Mouse (Mus musculus): ENCODE data around the gene Rab22a. TPM values are rescaled to one million over a fixed set of nuclear protein-coding genes. Genes with fewer than 3 reads are reported as not detected.
A peak's percentile ranks its signal among the peaks of the same experiment; 100 is the strongest.

Rab22a gene
- polyA plus RNA-seq, 1 experiment from 2014 or later = 14.5 TPM

DNA sequence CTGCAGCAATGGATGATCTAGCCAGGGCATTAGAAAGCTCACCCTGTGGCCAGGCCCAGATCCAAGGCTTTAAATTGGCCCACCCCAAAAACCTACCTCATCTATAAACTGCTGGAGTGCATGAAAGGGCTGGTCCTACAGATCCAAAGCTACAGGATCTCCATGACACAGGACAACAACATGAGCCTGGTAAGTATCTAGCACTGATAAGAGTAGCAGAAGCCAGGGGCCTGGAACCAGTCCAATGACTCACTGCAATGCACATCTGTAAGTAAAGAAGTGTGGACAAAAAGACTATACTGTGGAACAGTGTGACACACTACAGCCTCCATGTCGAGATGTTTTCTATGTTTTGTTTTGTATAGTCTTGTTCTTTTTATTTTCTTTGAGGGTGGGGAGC is 13.9 kb downstream of the Rab22a start:
- ATAC-seq (ENCODE audit: low read depth) = peak; percentile 73
- H3K9ac ChIP-seq = no peak overlapping the region
- H3K4me2 ChIP-seq = no peak overlapping the region
- H3K27me3 ChIP-seq = no peaks in the 10 kb centered on the region
- H3K4me1 ChIP-seq (replicated peaks) = peaks cover 44% of the 10 kb centered on the region
- H3K9me3 ChIP-seq (replicated peaks) = no peaks in the 10 kb centered on the region
- 74% methylated on average over 1 of the region's 1 CpGs for WGBS (ENCODE audit: insufficient replicate concordance)
- H3K4me3 ChIP-seq (replicated peaks) = no peak overlapping the region
- peak overlapping the region; percentile 30; the same call in 1 of the 2 replicates for H3K27ac ChIP-seq
- DNase-seq = peak; percentile 8
- peaks cover 28% of the 10 kb centered on the region for H3K36me3 ChIP-seq

DNA sequence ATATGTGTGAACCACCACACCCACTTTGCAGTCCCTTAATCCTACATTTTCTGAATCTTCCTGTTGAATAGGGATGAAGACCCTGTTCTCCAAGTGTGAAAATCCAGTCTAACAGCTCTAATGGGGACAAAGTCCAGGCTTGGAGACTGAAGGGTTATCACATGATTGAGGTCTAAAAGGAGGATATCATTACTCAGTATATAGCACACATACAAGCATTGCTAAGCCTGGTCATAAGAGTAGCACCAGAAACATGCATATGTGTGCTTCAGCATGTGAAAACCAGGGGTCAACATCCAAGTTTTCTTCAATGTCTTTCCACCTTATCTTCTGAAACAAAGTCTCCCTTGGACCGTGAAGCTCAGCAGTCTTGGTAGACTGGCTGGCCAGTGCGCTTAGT is 19.0 kb downstream of the Rab22a start:
- ATAC-seq (ENCODE audit: low read depth) = no peak
- Histone ChIP-seq H3K4me1 (replicated peaks) (peaks cover 27% of the 10 kb centered on the region), H3K4me2 (no peak overlapping the region), H3K9me3 (replicated peaks) (no peaks in the 10 kb centered on the region), H3K27ac (no peak overlapping the region), H3K27me3 (no peaks in the 10 kb centered on the region), H3K4me3 (replicated peaks) (no peak overlapping the region), H3K9ac (no peak overlapping the region), H3K36me3 (peaks cover 26% of the 10 kb centered on the region)
- WGBS (ENCODE audit: insufficient replicate concordance) = 83% methylated on average over 2 of the region's 2 CpGs
- DNase-seq = no peak

DNA sequence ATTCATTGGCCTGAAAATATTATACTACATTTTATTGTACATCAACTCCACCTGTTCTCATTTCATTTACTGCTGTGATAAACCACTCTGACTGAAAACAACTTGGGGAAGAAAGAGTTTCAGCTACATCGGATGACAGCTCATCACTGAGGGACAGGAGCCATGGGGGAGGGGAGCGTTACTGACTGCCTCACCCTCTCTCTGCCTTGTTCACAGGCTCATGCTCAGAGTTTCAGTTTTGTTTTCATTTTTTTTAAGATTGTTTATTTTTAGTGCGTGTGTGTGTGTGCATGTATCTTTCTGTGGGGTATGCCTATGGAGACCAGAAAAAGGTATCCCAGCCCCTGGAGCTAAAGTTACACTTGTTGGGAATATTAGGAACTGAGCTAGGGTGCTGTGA is 19.7 kb downstream of the Rab22a start:
- 48% methylated on average over 3 of the region's 3 CpGs for WGBS (ENCODE audit: insufficient replicate concordance)
- Histone ChIP-seq H3K4me1 (replicated peaks) (peaks cover 25% of the 10 kb centered on the region), H3K36me3 (peaks cover 25% of the 10 kb centered on the region), H3K4me2 (no peak overlapping the region), H3K4me3 (replicated peaks) (no peak overlapping the region), H3K9me3 (replicated peaks) (no peaks in the 10 kb centered on the region), H3K27ac (no peak overlapping the region), H3K27me3 (no peaks in the 10 kb centered on the region), H3K9ac (no peak overlapping the region)
- no peak for ATAC-seq (ENCODE audit: low read depth)
- no peak for DNase-seq

DNA sequence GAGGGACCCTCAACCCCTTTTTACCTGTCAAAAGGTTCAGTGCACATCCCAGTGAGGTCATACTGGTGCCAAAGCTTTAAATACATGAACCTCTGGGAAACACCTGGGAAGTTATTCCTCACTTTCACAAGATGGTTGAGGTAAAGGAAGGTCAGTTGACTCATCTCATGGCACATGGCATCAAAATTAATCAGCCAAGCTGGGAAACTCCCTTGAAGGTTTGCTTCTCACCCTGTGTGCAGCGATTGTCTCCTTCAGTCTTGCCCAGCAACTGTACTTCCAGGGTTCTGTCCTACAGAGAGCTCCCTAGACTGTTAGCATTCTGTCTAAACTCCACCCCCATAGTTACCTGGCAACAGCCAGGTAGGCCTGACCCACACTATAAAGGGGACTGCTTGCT is 20.6 kb downstream of the Rab22a start:
- Histone ChIP-seq H3K4me2 (no peak overlapping the region), H3K9ac (no peak overlapping the region), H3K9me3 (replicated peaks) (no peaks in the 10 kb centered on the region), H3K27ac (no peak overlapping the region), H3K36me3 (peaks cover 16% of the 10 kb centered on the region), H3K27me3 (no peaks in the 10 kb centered on the region), H3K4me3 (replicated peaks) (no peak overlapping the region), H3K4me1 (replicated peaks) (peaks cover 25% of the 10 kb centered on the region)
- 81% methylated on average over 1 of the region's 1 CpGs for WGBS (ENCODE audit: insufficient replicate concordance)
- ATAC-seq (ENCODE audit: low read depth) (no peak), DNase-seq (no peak)

DNA sequence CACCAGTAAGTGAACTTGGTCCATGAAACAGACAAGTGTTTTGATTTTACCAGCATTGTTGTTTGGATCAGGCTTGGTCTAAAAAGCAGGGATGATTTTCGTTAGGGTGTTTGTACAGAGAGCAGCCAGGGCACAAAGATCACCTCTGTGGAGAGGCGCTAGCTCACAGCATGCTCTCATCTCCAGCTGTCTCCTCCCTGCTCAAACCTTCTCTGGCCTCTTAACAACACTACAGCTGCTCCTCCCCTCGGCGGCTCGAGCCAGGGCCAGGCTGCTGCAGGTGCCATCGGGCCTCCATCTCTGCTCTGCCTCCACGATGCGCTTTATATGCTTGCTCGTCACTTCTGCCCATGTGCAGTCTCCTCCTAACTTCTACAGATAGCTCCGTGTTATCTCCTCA is 23.2 kb downstream of the Rab22a start:
- Histone ChIP-seq H3K9ac (no peak overlapping the region), H3K4me2 (no peak overlapping the region), H3K27me3 (no peaks in the 10 kb centered on the region), H3K4me3 (replicated peaks) (no peak overlapping the region), H3K9me3 (replicated peaks) (no peaks in the 10 kb centered on the region), H3K27ac (no peak overlapping the region), H3K36me3 (peaks cover 8% of the 10 kb centered on the region), H3K4me1 (replicated peaks) (peaks cover 28% of the 10 kb centered on the region)
- WGBS (ENCODE audit: insufficient replicate concordance) = 55% methylated on average over 10 of the region's 10 CpGs
- DNase-seq = no peak
- peak; percentile 49 for ATAC-seq (ENCODE audit: low read depth)

DNA sequence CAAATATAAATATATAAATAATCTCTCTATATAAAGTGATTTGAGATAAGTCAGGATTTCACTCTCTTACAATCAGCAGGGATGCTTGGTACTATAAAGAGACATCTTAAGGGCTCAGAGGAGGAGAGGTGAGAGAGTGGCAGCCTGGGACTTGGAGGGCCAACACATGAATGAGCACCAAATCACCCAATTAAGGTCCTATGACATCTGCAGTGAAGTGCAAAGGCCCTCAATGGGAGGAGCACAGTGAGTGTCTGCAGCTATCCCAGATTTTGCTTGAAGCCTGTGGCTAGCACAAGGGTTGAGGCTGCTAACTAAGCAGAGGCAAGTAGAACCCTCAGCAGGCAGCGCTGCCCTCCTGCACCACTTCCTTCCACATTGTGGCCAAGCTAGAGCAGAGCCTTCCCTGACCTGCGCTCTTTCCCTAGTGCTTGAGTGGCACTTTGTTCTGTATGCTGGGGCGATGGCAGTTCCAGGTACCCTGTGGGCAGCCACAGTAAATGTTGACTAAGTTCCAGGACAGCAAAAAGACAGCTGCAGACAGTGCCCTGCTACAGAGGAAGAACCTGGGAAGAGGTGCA is 26.3 kb downstream of the Rab22a start:
- 51% methylated on average over 3 of the region's 3 CpGs for WGBS (ENCODE audit: insufficient replicate concordance)
- Histone ChIP-seq H3K27me3 (no peaks in the 10 kb centered on the region), H3K4me2 (no peak overlapping the region), H3K9ac (no peak overlapping the region), H3K4me1 (replicated peaks) (peaks cover 21% of the 10 kb centered on the region), H3K9me3 (replicated peaks) (no peaks in the 10 kb centered on the region), H3K36me3 (peaks cover 38% of the 10 kb centered on the region), H3K27ac (no peak overlapping the region), H3K4me3 (replicated peaks) (no peak overlapping the region)
- DNase-seq (no peak), ATAC-seq (ENCODE audit: low read depth) (no peak)

DNA sequence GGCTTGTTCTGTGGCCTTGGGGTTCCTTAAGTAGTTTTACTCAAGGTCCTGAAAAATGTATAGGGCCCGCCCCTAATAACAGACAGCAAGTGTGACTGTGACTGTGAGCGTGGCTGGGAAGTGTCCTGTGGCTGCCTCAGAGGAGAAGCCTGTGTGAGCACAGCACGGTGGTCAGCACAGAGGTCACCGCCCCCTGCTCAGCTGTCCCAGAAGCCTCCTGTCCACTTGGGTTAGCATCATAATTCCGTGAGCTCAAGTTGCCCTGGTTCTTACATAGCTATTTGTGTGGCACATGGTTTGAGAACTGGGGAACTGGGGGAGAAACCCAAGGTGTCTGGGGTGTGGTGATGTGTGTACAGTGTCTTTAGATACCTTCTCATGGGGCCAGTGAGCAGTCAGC is 27.8 kb downstream of the Rab22a start:
- Histone ChIP-seq H3K27me3 (no peaks in the 10 kb centered on the region), H3K36me3 (peaks cover 49% of the 10 kb centered on the region), H3K27ac (no peak overlapping the region), H3K4me1 (replicated peaks) (peaks cover 16% of the 10 kb centered on the region), H3K4me3 (replicated peaks) (no peak overlapping the region), H3K4me2 (no peak overlapping the region), H3K9ac (no peak overlapping the region), H3K9me3 (replicated peaks) (no peaks in the 10 kb centered on the region)
- DNase-seq (no peak), ATAC-seq (ENCODE audit: low read depth) (no peak)
- WGBS (ENCODE audit: insufficient replicate concordance) = 83% methylated on average over 5 of the region's 5 CpGs

DNA sequence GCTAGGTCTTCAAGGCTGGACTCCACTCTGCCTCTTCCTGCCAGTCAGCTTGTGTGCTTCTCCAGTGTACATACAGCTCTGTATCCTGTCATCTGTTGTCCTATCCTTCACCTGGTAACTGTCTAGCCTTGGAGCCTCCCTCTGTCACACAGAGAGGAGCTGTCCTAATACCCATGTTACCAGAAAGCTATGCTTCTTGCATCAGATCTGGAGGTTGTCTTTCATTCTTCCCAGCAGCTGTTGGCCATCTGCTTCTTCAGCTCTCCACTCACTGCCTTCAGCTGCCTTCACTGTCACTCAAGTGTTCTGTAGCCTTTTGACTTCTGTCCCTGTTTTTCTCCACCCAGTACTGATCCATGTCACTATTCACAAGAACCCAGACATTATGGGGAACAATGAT is 30.3 kb downstream of the Rab22a start:
- no peaks in the 10 kb centered on the region for H3K27me3 ChIP-seq
- H3K9ac ChIP-seq = no peak overlapping the region
- no peak overlapping the region for H3K4me3 ChIP-seq (replicated peaks)
- H3K36me3 ChIP-seq = peaks cover 53% of the 10 kb centered on the region
- H3K4me2 ChIP-seq = no peak overlapping the region
- H3K9me3 ChIP-seq (replicated peaks) = no peaks in the 10 kb centered on the region
- peaks cover 3% of the 10 kb centered on the region; the same call in 1 of the 2 replicates for H3K4me1 ChIP-seq (replicated peaks)
- ATAC-seq (ENCODE audit: low read depth) (no peak; the same call in 1 of the 2 replicates), DNase-seq (no peak)
- no peak overlapping the region for H3K27ac ChIP-seq

DNA sequence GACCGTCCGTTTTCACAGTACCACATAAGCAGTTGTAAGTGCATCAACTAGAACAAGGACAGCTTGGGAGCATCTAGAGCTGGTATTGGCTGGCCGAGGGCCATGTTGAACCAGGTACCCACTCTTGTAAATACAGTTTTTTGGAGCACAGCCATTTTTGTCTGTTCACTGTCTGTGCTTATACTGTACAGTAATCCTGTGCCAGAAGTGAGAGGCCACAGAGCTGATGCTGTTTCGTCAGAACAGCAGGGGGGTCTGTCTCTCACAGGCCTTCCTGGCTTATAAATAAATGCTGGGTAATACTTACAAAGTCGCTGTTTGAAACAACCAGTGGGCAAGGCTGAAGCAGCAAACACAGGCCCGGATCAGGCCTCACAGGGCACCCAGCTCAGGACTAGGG is 32.2 kb downstream of the Rab22a start:
- no peaks in the 10 kb centered on the region for H3K9me3 ChIP-seq (replicated peaks)
- WGBS (ENCODE audit: insufficient replicate concordance) = 83% methylated on average over 6 of the region's 6 CpGs
- H3K4me2 ChIP-seq = no peak overlapping the region
- no peaks in the 10 kb centered on the region for H3K27me3 ChIP-seq
- no peak overlapping the region for H3K4me3 ChIP-seq (replicated peaks)
- DNase-seq (no peak), ATAC-seq (ENCODE audit: low read depth) (no peak)
- H3K36me3 ChIP-seq = peaks cover 69% of the 10 kb centered on the region
- H3K4me1 ChIP-seq (replicated peaks) = no peaks in the 10 kb centered on the region; the same call in 1 of the 2 replicates
- H3K9ac ChIP-seq = no peak overlapping the region
- no peak overlapping the region for H3K27ac ChIP-seq

DNA sequence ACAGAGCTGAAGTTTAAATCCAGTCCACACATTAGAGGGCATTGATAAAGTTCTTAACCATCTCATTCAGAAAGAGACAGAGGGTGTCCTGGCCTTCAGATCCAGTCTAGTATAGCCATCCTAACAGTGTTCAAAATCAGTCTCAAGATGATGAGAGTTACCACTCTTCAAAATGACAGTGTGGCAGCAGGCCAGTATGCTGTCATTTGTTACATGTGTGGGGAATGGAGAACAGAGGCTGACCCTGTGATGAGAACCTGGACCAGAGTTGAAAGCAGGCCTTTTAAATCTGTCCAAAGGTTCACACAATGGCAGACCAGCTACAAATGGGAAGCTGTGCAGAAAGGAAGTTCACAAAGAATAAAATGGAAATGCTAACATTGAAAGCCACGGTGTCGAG is 33.1 kb downstream of the Rab22a start:
- H3K36me3 ChIP-seq = peaks cover 78% of the 10 kb centered on the region

DNA sequence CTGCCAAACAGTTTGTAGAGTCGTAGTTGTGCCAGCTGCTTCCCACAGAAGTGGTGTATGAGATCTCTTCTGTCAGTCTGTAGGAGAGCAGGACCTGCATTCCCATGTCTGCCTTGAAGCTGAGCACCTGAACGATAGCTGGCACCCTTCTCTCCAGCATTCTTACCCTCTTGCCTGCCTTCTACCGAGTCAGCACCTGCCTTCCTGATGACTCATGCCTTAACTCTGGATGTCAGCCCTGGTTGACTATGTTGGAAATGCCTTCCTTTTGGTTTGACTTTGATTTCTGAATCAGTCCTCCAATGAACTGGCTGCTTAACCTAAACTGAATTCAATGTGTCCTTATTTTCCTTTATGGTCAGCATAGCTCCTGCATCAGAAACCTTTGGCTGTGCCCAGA is 39.3 kb downstream of the Rab22a start:
- H3K9ac ChIP-seq = no peak overlapping the region
- DNase-seq (no peak), ATAC-seq (ENCODE audit: low read depth) (no peak)
- no peaks in the 10 kb centered on the region for H3K27me3 ChIP-seq
- H3K9me3 ChIP-seq (replicated peaks) = no peaks in the 10 kb centered on the region
- no peak overlapping the region for H3K4me3 ChIP-seq (replicated peaks)
- no peaks in the 10 kb centered on the region for H3K4me1 ChIP-seq (replicated peaks)
- H3K4me2 ChIP-seq = no peak overlapping the region
- WGBS (ENCODE audit: insufficient replicate concordance) = 74% methylated on average over 3 of the region's 3 CpGs
- H3K27ac ChIP-seq = no peak overlapping the region
- peaks cover 80% of the 10 kb centered on the region for H3K36me3 ChIP-seq

More for the DNA sequence above, 33.1 kb downstream of the Rab22a start:
- no peak overlapping the region for H3K4me2 ChIP-seq
- no peaks in the 10 kb centered on the region for H3K4me1 ChIP-seq (replicated peaks)
- WGBS (ENCODE audit: insufficient replicate concordance) = 86% methylated on average over 2 of the region's 2 CpGs
- H3K9me3 ChIP-seq (replicated peaks) = no peaks in the 10 kb centered on the region
- no peak for ATAC-seq (ENCODE audit: low read depth)
- no peak for DNase-seq
- H3K27me3 ChIP-seq = no peaks in the 10 kb centered on the region
- H3K4me3 ChIP-seq (replicated peaks) = no peak overlapping the region
- no peak overlapping the region for H3K27ac ChIP-seq
- H3K9ac ChIP-seq = no peak overlapping the region

DNA sequence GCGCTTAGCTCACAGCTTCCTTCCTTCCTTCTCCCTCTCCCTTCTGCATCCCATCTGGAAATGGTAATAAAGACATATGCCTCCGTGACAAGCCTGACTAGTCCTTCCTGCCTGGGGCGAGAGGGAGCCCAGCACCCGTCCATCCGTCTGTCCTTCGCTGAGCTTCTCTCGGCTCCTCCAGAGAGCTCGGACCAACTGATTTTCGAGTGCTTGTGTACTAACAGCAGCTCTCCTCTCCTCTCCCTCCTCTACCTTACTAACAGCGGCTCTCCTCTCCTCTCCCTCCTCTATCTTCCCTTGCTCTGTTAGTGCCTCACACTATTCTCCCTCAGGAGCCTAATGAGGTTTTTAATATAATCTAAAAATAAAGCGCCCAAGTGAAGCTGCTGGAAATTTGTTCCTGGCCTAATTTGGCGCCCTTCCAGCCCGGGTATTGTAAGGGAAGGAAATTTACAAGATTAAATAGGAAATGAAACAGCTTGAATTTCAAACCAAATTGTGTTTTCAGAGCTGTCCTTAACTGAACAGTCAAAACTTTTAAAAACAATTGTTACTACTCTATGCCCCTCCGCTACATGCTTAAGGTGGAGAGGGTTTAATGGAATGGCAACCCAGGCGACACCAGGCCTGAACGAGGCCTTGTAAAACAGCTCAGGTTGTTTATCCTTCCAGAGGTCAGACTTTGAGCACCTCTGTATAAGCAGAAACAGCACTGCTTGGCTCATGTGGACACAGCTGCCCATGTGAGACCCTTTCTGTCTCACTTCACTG is 42.7 kb downstream of the Rab22a start:
- Histone ChIP-seq H3K9ac (no peak overlapping the region), H3K4me2 (no peak overlapping the region), H3K27me3 (no peaks in the 10 kb centered on the region), H3K27ac (no peak overlapping the region), H3K9me3 (replicated peaks) (no peaks in the 10 kb centered on the region), H3K4me3 (replicated peaks) (no peak overlapping the region), H3K4me1 (replicated peaks) (no peaks in the 10 kb centered on the region), H3K36me3 (peaks cover 62% of the 10 kb centered on the region)
- ATAC-seq (ENCODE audit: low read depth) (no peak), DNase-seq (no peak)
- WGBS (ENCODE audit: insufficient replicate concordance) = 78% methylated on average over 16 of the region's 16 CpGs
